In the genomic region with DNA sequence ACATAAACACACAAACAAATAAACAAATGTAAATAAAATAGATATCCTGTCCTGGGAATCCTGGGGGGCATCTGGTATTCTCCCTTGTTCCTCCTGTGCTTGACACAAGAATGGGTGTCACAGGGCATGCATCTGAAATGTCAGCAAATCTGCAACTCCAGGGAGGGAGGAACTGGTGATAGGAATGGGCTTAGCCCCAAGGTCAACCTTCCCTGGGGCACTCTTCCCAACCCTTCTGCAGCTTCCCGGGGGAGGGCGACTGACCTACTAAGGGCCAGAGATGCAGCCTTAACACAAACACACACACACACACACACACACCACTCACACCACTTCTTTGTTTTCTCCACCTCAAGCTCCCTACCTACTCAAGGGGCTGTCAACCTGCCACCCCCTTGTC, we compare ENCODE assay signal across 25 mouse cellular contexts.
DNase-seq lines count a peak whose midpoint lies in the region; ATAC-seq and TF ChIP-seq lines count a peak whose summit lies in the region.
"Had no signal": no experiment of that assay in that cellular context is flagged by ENCODE, and none has a peak within 500 bp of the region (broad histone marks: within the 10 kb centered on the region; RNA-seq: fewer than 3 reads in every experiment).

No protein-coding gene starts in this region.

- peaks cover 28% of the 10 kb centered on the region for H3K27me3 ChIP-seq in forebrain, embryonic 10.5 days (ENCODE audit: poor library complexity, severe bottlenecking)
- H3K27me3 ChIP-seq in forebrain, embryonic 14.5 days (replicated peaks; ENCODE audit: control insufficient read depth, insufficient read depth, low read length) = no peaks in the 10 kb centered on the region
- H3K27me3 ChIP-seq in heart, postnatal 0 days (ENCODE audit: control insufficient read depth, insufficient read depth, low read length) = no peaks in the 10 kb centered on the region
- H3K27me3 ChIP-seq in heart, embryonic 10.5 days (ENCODE audit: insufficient read depth, poor library complexity, severe bottlenecking) = 0 out of 2 replicates have a peak, but pooled peaks cover 5% of the 10 kb centered on the region
- no peaks in the 10 kb centered on the region for H3K27me3 ChIP-seq in midbrain, embryonic 11.5 days (ENCODE audit: control insufficient read depth, insufficient read depth, low read length)
- H3K27me3 ChIP-seq in midbrain, embryonic 14.5 days (ENCODE audit: control insufficient read depth, insufficient read depth, low read length) = no peaks in the 10 kb centered on the region
- no peaks in the 10 kb centered on the region for H3K27me3 ChIP-seq in midbrain, embryonic 13.5 days
- H3K27me3 ChIP-seq: CH12.LX; embryonic facial prominence, embryonic 13.5 days; limb, embryonic 12.5 days had no signal

- ATAC-seq in forebrain, embryonic 14.5 days = no peak
- ATAC-seq in heart, postnatal 0 days (ENCODE audit: insufficient read depth, low read depth) = no peak
- 0 out of 2 replicates have a peak, but pooled peaks have one; percentile 22 for ATAC-seq in midbrain, embryonic 11.5 days (ENCODE audit: low FRiP score)
- no peak for ATAC-seq in midbrain, embryonic 14.5 days (ENCODE audit: low FRiP score, low TSS enrichment)
- peak; percentile 29; the same call in 1 of the 2 replicates for ATAC-seq in midbrain, embryonic 13.5 days
- ATAC-seq: intestine, embryonic 15.5 days; liver, postnatal 0 days; lung, postnatal 0 days had no signal

- no peaks in the 10 kb centered on the region for H3K9me3 ChIP-seq in forebrain, embryonic 10.5 days
- H3K9me3 ChIP-seq in forebrain, embryonic 14.5 days (replicated peaks; ENCODE audit: control insufficient read depth, low read length) = no peaks in the 10 kb centered on the region
- H3K9me3 ChIP-seq in heart, postnatal 0 days (replicated peaks; ENCODE audit: control insufficient read depth, low read length) = no peaks in the 10 kb centered on the region
- no peaks in the 10 kb centered on the region for H3K9me3 ChIP-seq in heart, embryonic 10.5 days
- no peaks in the 10 kb centered on the region for H3K9me3 ChIP-seq in midbrain, embryonic 11.5 days (ENCODE audit: control insufficient read depth, low read length)
- H3K9me3 ChIP-seq in midbrain, embryonic 14.5 days (ENCODE audit: control insufficient read depth, low read length) = no peaks in the 10 kb centered on the region
- H3K9me3 ChIP-seq in midbrain, embryonic 13.5 days = no peaks in the 10 kb centered on the region
- H3K9me3 ChIP-seq: embryonic facial prominence, embryonic 13.5 days; intestine, embryonic 15.5 days; limb, embryonic 12.5 days had no signal

- H3K36me3 ChIP-seq in forebrain, embryonic 10.5 days (replicated peaks) = no peaks in the 10 kb centered on the region
- H3K36me3 ChIP-seq in forebrain, embryonic 14.5 days (ENCODE audit: control insufficient read depth, insufficient read depth, low read length) = no peaks in the 10 kb centered on the region
- no peaks in the 10 kb centered on the region for H3K36me3 ChIP-seq in heart, postnatal 0 days (replicated peaks; ENCODE audit: control insufficient read depth, insufficient read depth, low read length)
- no peaks in the 10 kb centered on the region for H3K36me3 ChIP-seq in heart, embryonic 10.5 days
- H3K36me3 ChIP-seq in midbrain, embryonic 11.5 days (ENCODE audit: control insufficient read depth, insufficient read depth, low read length) = no peaks in the 10 kb centered on the region
- H3K36me3 ChIP-seq in midbrain, embryonic 14.5 days (ENCODE audit: control insufficient read depth, insufficient read depth, low read length) = no peaks in the 10 kb centered on the region
- no peaks in the 10 kb centered on the region for H3K36me3 ChIP-seq in midbrain, embryonic 13.5 days
- H3K36me3 ChIP-seq: embryonic facial prominence, embryonic 13.5 days; intestine, embryonic 15.5 days; limb, embryonic 12.5 days had no signal

- TF ChIP-seq CTCF in heart, postnatal 0 days (IDR thresholded peaks at IDR 0.05; ENCODE audit: low read depth) = no peak

- H3K4me2 ChIP-seq in forebrain, embryonic 14.5 days (ENCODE audit: low read length) = no peak overlapping the region
- H3K4me2 ChIP-seq in heart, postnatal 0 days (ENCODE audit: low read depth, low read length) = no peak overlapping the region
- H3K4me2 ChIP-seq in midbrain, embryonic 11.5 days = no peak overlapping the region
- H3K4me2 ChIP-seq in midbrain, embryonic 14.5 days (ENCODE audit: low read length) = no peak overlapping the region
- no peak overlapping the region for H3K4me2 ChIP-seq in midbrain, embryonic 13.5 days (replicated peaks)
- H3K4me2 ChIP-seq: embryonic facial prominence, embryonic 13.5 days; hindbrain, embryonic 14.5 days; intestine, embryonic 15.5 days; limb, embryonic 12.5 days; liver, embryonic 11.5 days had no signal

- H3K27ac ChIP-seq in forebrain, embryonic 10.5 days = peak overlapping the region; percentile 20; the same call in 1 of the 2 replicates
- no peak overlapping the region for H3K27ac ChIP-seq in forebrain, embryonic 14.5 days (ENCODE audit: low read depth, low read length)
- peak overlapping the region; percentile 89; the same call in 1 of the 2 replicates for H3K27ac ChIP-seq in heart, postnatal 0 days (ENCODE audit: low read depth)
- H3K27ac ChIP-seq in heart, embryonic 10.5 days = no peak overlapping the region
- no peak overlapping the region for H3K27ac ChIP-seq in midbrain, embryonic 11.5 days (ENCODE audit: low read depth, low read length)
- no peak overlapping the region for H3K27ac ChIP-seq in midbrain, embryonic 14.5 days (replicated peaks; ENCODE audit: low read depth, low read length)
- no peak overlapping the region; the same call in 1 of the 2 replicates for H3K27ac ChIP-seq in midbrain, embryonic 13.5 days
- H3K27ac ChIP-seq: embryonic facial prominence, embryonic 13.5 days; hindbrain, embryonic 14.5 days; intestine, embryonic 15.5 days; limb, embryonic 12.5 days; macrophage had no signal

- TF ChIP-seq EP300 in heart, postnatal 0 days (IDR thresholded peaks at IDR 0.05; ENCODE audit: low read depth) = no peak

- 82% methylated on average over 2 of the region's 2 CpGs for WGBS in forebrain, embryonic 10.5 days
- 87% methylated on average over 2 of the region's 2 CpGs for WGBS in forebrain, embryonic 14.5 days
- WGBS in heart, postnatal 0 days = 46% methylated on average over 2 of the region's 2 CpGs
- WGBS in heart, embryonic 10.5 days = 61% methylated on average over 2 of the region's 2 CpGs
- 80% methylated on average over 2 of the region's 2 CpGs for WGBS in midbrain, embryonic 11.5 days
- 81% methylated on average over 2 of the region's 2 CpGs for WGBS in midbrain, embryonic 14.5 days
- 80% methylated on average over 2 of the region's 2 CpGs for WGBS in midbrain, embryonic 13.5 days

- no peak for DNase-seq in forebrain, embryonic 10.5 days (ENCODE audit: extremely low spot score, low spot score)
- DNase-seq in forebrain, embryonic 14.5 days (ENCODE audit: low spot score) = no peak
- DNase-seq in heart, postnatal 0 days (ENCODE audit: low spot score) = no peak
- DNase-seq in heart, embryonic 10.5 days (ENCODE audit: low spot score) = no peak
- DNase-seq in midbrain, embryonic 11.5 days (ENCODE audit: low spot score, missing footprints) = no peak
- no peak for DNase-seq in midbrain, embryonic 14.5 days
- no peak for DNase-seq in spleen, postnatal 10 days (ENCODE audit: low spot score in 2 of 2)
- DNase-seq: cerebellum, adult 2 months; cerebellum, postnatal 25 days; embryo, embryonic 11 days; gastrocnemius, postnatal 25 days; kidney, adult 8-10 months; kidney, postnatal 10 days; liver, postnatal 0 days; thymus, postnatal 14 days had no signal

- no peak overlapping the region for H3K9ac ChIP-seq in forebrain, embryonic 14.5 days (ENCODE audit: low read length)
- H3K9ac ChIP-seq in heart, postnatal 0 days (replicated peaks; ENCODE audit: low read depth, low read length) = no peak overlapping the region
- no peak overlapping the region for H3K9ac ChIP-seq in midbrain, embryonic 11.5 days (ENCODE audit: low read length)
- H3K9ac ChIP-seq in midbrain, embryonic 14.5 days (replicated peaks; ENCODE audit: low read length) = no peak overlapping the region
- no peak overlapping the region for H3K9ac ChIP-seq in midbrain, embryonic 13.5 days (replicated peaks)
- H3K9ac ChIP-seq: embryonic facial prominence, embryonic 13.5 days; hindbrain, embryonic 14.5 days; intestine, embryonic 15.5 days; limb, embryonic 12.5 days; liver, postnatal 0 days had no signal

- no peak overlapping the region for H3K4me3 ChIP-seq in forebrain, embryonic 10.5 days
- H3K4me3 ChIP-seq in forebrain, embryonic 14.5 days (ENCODE audit: low read depth, low read length) = no peak overlapping the region
- H3K4me3 ChIP-seq in heart, postnatal 0 days (ENCODE audit: low read depth, low read length) = no peak overlapping the region
- no peak overlapping the region for H3K4me3 ChIP-seq in heart, embryonic 10.5 days
- H3K4me3 ChIP-seq in midbrain, embryonic 11.5 days (ENCODE audit: low read depth, low read length) = no peak overlapping the region
- H3K4me3 ChIP-seq in midbrain, embryonic 14.5 days (replicated peaks; ENCODE audit: low read depth, low read length) = no peak overlapping the region
- H3K4me3 ChIP-seq in midbrain, embryonic 13.5 days (replicated peaks) = no peak overlapping the region
- H3K4me3 ChIP-seq: embryonic facial prominence, embryonic 13.5 days; erythroblast, embryonic 14.5 days; intestine, embryonic 15.5 days; limb, embryonic 12.5 days had no signal

- peaks cover 36% of the 10 kb centered on the region for H3K4me1 ChIP-seq in forebrain, embryonic 10.5 days
- H3K4me1 ChIP-seq in forebrain, embryonic 14.5 days (ENCODE audit: control insufficient read depth, insufficient read depth, low read length) = peaks cover 28% of the 10 kb centered on the region
- peaks cover 45% of the 10 kb centered on the region for H3K4me1 ChIP-seq in heart, postnatal 0 days (ENCODE audit: control insufficient read depth, insufficient read depth)
- H3K4me1 ChIP-seq in heart, embryonic 10.5 days = peaks cover 20% of the 10 kb centered on the region
- H3K4me1 ChIP-seq in midbrain, embryonic 11.5 days (ENCODE audit: control insufficient read depth, insufficient read depth, low read length) = peaks cover 11% of the 10 kb centered on the region
- peaks cover 10% of the 10 kb centered on the region for H3K4me1 ChIP-seq in midbrain, embryonic 14.5 days (ENCODE audit: control insufficient read depth, insufficient read depth, low read length)
- H3K4me1 ChIP-seq in midbrain, embryonic 13.5 days (replicated peaks) = peaks cover 26% of the 10 kb centered on the region

Comparison
In these comparisons a context has a peak if more than half of its experiments do, and no peak if none do; other contexts are left out.
1. H3K27ac ChIP-seq: peak in forebrain, embryonic 10.5 days (single experiment) and heart, postnatal 0 days (single experiment); none in forebrain, embryonic 14.5 days (single experiment), heart, embryonic 10.5 days (single experiment), midbrain, embryonic 11.5 days (single experiment), midbrain, embryonic 14.5 days (single experiment) and midbrain, embryonic 13.5 days (single experiment).
2. ATAC-seq: peak in midbrain, embryonic 11.5 days (single experiment) and midbrain, embryonic 13.5 days (single experiment); none in forebrain, embryonic 14.5 days (single experiment), heart, postnatal 0 days (single experiment) and midbrain, embryonic 14.5 days (single experiment).